Mouse (Mus musculus) embryonic facial prominence, embryonic 15.5 days (tissue): ENCODE data around the gene Kalrn. TPM values are rescaled to one million over a fixed set of nuclear protein-coding genes. Genes with fewer than 3 reads are reported as not detected.

Source experiments
- ATAC-seq: fragments of 200-750 bp; cut with Nextera tagmentation; 2 replicates; pipeline ENCODE4 v1.8.0; 2017; ENCODE audit warnings: low read depth, moderate TSS enrichment; ENCODE audit not compliant: insufficient number of reproducible peaks, low FRiP score, low TSS enrichment
- H3K27ac ChIP-seq: fragments of 300-500 bp; sonication (generic); replicated peaks from 2 replicates; pipeline ENCODE4 v1.5.1; 2015; ENCODE audit warnings: mild to moderate bottlenecking, inconsistent platforms
- H3K27me3 ChIP-seq: fragments of 300-500 bp; sonication (generic); 2 replicates; pipeline ENCODE4 v1.6.1; 2015; ENCODE audit warnings: inconsistent platforms
- H3K36me3 ChIP-seq: fragments of 300-500 bp; sonication (generic); 2 replicates; pipeline ENCODE4 v1.6.1; 2015; ENCODE audit warnings: mild to moderate bottlenecking, inconsistent platforms
- H3K4me1 ChIP-seq: fragments of 300-500 bp; sonication (generic); 2 replicates; pipeline ENCODE4 v1.6.1; 2015; ENCODE audit warnings: inconsistent platforms
- H3K4me2 ChIP-seq: fragments of 300-500 bp; sonication (generic); replicated peaks from 2 replicates; pipeline ENCODE4 v1.6.1; 2015; ENCODE audit warnings: mild to moderate bottlenecking, inconsistent platforms
- H3K4me3 ChIP-seq: fragments of 300-500 bp; sonication (generic); replicated peaks from 2 replicates; pipeline ENCODE4 v1.5.1; 2015; ENCODE audit warnings: mild to moderate bottlenecking, inconsistent platforms
- H3K9ac ChIP-seq: fragments of 300-500 bp; sonication (generic); 2 replicates; pipeline ENCODE4 v1.6.1; 2015; ENCODE audit warnings: inconsistent platforms
- H3K9me3 ChIP-seq: fragments of 300-500 bp; sonication (generic); replicated peaks from 2 replicates; pipeline ENCODE4 v1.6.1; 2016; ENCODE audit warnings: inconsistent platforms
- WGBS: fragments of 180-500 bp; shearing (Covaris S2); methylation state at CpG from one replicate; pipeline ENCODE4 v1.1.7; 2015; 5-methylcytosine and 5-hydroxymethylcytosine counted together
- polyA plus RNA-seq: library from polyadenylated mRNA; unstranded; fragments of >200 nt; fragmentation: Nextera tagmentation; extraction: Ambion mirVana; gene quantifications from 2 replicates; pipeline ENCODE4 v1.2.1, GENCODE M21; 2015

The Kalrn gene
- polyA plus RNA-seq, 1 experiment from 2014 or later = 14.3 TPM

- no peaks in the 10 kb centered on the region for H3K27me3 ChIP-seq
- no peak overlapping the region; the same call in 1 of the 2 replicates for H3K27ac ChIP-seq
- H3K9me3 ChIP-seq = no peaks in the 10 kb centered on the region
- H3K4me2 ChIP-seq = no peak overlapping the region
- WGBS = 55% methylated on average over 5 of the region's 5 CpGs
- no peak overlapping the region for H3K9ac ChIP-seq
- no peaks in the 10 kb centered on the region; the same call in 1 of the 2 replicates for H3K36me3 ChIP-seq
- H3K4me1 ChIP-seq = peaks cover 69% of the 10 kb centered on the region
- no peak for ATAC-seq
- H3K4me3 ChIP-seq = no peak overlapping the region
Observed at GRCm38 (mm10) chr16:33932126-33932525, 641.2 kb downstream of the Kalrn start.

GRCm38 (mm10) chr16:33931682-33932081 lies 641.6 kb downstream of the Kalrn start:
- Histone ChIP-seq H3K9ac (no peak overlapping the region), H3K36me3 (no peaks in the 10 kb centered on the region; the same call in 1 of the 2 replicates), H3K4me1 (peaks cover 67% of the 10 kb centered on the region), H3K27ac (no peak overlapping the region), H3K4me3 (no peak overlapping the region), H3K4me2 (no peak overlapping the region), H3K27me3 (no peaks in the 10 kb centered on the region), H3K9me3 (no peaks in the 10 kb centered on the region)
- 39% methylated on average over 2 of the region's 2 CpGs for WGBS
- ATAC-seq = no peak

GRCm38 (mm10) chr16:33930785-33931184 lies 642.5 kb downstream of the Kalrn start:
- Histone ChIP-seq H3K27ac (peak overlapping the region; percentile 18), H3K4me2 (no peak overlapping the region), H3K9me3 (no peaks in the 10 kb centered on the region), H3K9ac (no peak overlapping the region), H3K27me3 (no peaks in the 10 kb centered on the region), H3K4me1 (peaks cover 69% of the 10 kb centered on the region), H3K4me3 (no peak overlapping the region), H3K36me3 (peaks cover 4% of the 10 kb centered on the region; the same call in 1 of the 2 replicates)
- no peak for ATAC-seq
- WGBS = 58% methylated on average over 6 of the region's 6 CpGs

GRCm38 (mm10) chr16:33928788-33929462 lies 644.4 kb downstream of the Kalrn start:
- peaks cover 53% of the 10 kb centered on the region for H3K4me1 ChIP-seq
- no peaks in the 10 kb centered on the region for H3K9me3 ChIP-seq
- no peaks in the 10 kb centered on the region for H3K27me3 ChIP-seq
- no peak overlapping the region for H3K4me2 ChIP-seq
- 64% methylated on average over 9 of the region's 9 CpGs for WGBS
- ATAC-seq = no peak
- peak overlapping the region; percentile 30; the same call in 1 of the 2 replicates for H3K27ac ChIP-seq
- H3K36me3 ChIP-seq = peaks cover 6% of the 10 kb centered on the region; the same call in 1 of the 2 replicates
- H3K4me3 ChIP-seq = no peak overlapping the region
- H3K9ac ChIP-seq = no peak overlapping the region

GRCm38 (mm10) chr16:33927263-33927824 lies 646.0 kb downstream of the Kalrn start:
- 62% methylated on average over 6 of the region's 6 CpGs for WGBS
- no peak overlapping the region for H3K9ac ChIP-seq
- H3K4me1 ChIP-seq = peaks cover 52% of the 10 kb centered on the region
- no peak overlapping the region for H3K27ac ChIP-seq
- H3K27me3 ChIP-seq = no peaks in the 10 kb centered on the region
- H3K4me2 ChIP-seq = no peak overlapping the region
- no peak overlapping the region for H3K4me3 ChIP-seq
- 0 out of 2 replicates have a peak, but pooled peaks cover 6% of the 10 kb centered on the region for H3K36me3 ChIP-seq
- H3K9me3 ChIP-seq = no peaks in the 10 kb centered on the region
- ATAC-seq = no peak

GRCm38 (mm10) chr16:33923758-33924157 lies 649.6 kb downstream of the Kalrn start:
- peaks cover 53% of the 10 kb centered on the region for H3K4me1 ChIP-seq
- H3K27me3 ChIP-seq = no peaks in the 10 kb centered on the region
- WGBS = 88% methylated on average over 8 of the region's 8 CpGs
- no peak overlapping the region for H3K4me3 ChIP-seq
- peaks cover 21% of the 10 kb centered on the region for H3K36me3 ChIP-seq
- no peak for ATAC-seq
- H3K9ac ChIP-seq = no peak overlapping the region
- no peak overlapping the region for H3K4me2 ChIP-seq
- no peaks in the 10 kb centered on the region for H3K9me3 ChIP-seq
- H3K27ac ChIP-seq = no peak overlapping the region

- no peaks in the 10 kb centered on the region for H3K27me3 ChIP-seq
- H3K27ac ChIP-seq = peak overlapping the region; percentile 60
- H3K4me3 ChIP-seq = no peak overlapping the region
- 37% methylated on average over 5 of the region's 5 CpGs for WGBS
- no peaks in the 10 kb centered on the region for H3K9me3 ChIP-seq
- H3K4me2 ChIP-seq = no peak overlapping the region
- peaks cover 21% of the 10 kb centered on the region for H3K36me3 ChIP-seq
- peaks cover 51% of the 10 kb centered on the region for H3K4me1 ChIP-seq
- ATAC-seq = no peak
- no peak overlapping the region for H3K9ac ChIP-seq
Observed at GRCm38 (mm10) chr16:33923001-33923316, 650.4 kb downstream of the Kalrn start.

- peak; percentile 58; the same call in 1 of the 2 replicates for ATAC-seq
- Histone ChIP-seq H3K9ac (no peak overlapping the region), H3K4me2 (no peak overlapping the region)
Observed at GRCm38 (mm10) chr16:33922111-33923000, 651.0 kb downstream of the Kalrn start.

GRCm38 (mm10) chr16:33921514-33921913 lies 651.8 kb downstream of the Kalrn start:
- 61% methylated on average over 5 of the region's 5 CpGs for WGBS
- Histone ChIP-seq H3K4me3 (no peak overlapping the region), H3K36me3 (peaks cover 26% of the 10 kb centered on the region), H3K9ac (no peak overlapping the region), H3K9me3 (no peaks in the 10 kb centered on the region), H3K4me1 (peaks cover 58% of the 10 kb centered on the region), H3K27me3 (no peaks in the 10 kb centered on the region), H3K27ac (peak overlapping the region; percentile 60), H3K4me2 (no peak overlapping the region)
- no peak for ATAC-seq

More at GRCm38 (mm10) chr16:33922111-33923000, 651.0 kb downstream of the Kalrn start:
- peak overlapping the region; percentile 60 for H3K27ac ChIP-seq
- no peaks in the 10 kb centered on the region for H3K27me3 ChIP-seq
- 31% methylated on average over 18 of the region's 18 CpGs for WGBS
- no peaks in the 10 kb centered on the region for H3K9me3 ChIP-seq
- peaks cover 26% of the 10 kb centered on the region for H3K36me3 ChIP-seq
- H3K4me3 ChIP-seq = no peak overlapping the region
- H3K4me1 ChIP-seq = peaks cover 56% of the 10 kb centered on the region
